Mouse (Mus musculus): ENCODE measurements around the gene Ang. TPM values are rescaled to one million over a fixed set of nuclear protein-coding genes. Genes with fewer than 3 reads are reported as not detected.

Ang gene
- polyA plus RNA-seq, 1 experiment from 2014 or later: 45.4 TPM

DNA sequence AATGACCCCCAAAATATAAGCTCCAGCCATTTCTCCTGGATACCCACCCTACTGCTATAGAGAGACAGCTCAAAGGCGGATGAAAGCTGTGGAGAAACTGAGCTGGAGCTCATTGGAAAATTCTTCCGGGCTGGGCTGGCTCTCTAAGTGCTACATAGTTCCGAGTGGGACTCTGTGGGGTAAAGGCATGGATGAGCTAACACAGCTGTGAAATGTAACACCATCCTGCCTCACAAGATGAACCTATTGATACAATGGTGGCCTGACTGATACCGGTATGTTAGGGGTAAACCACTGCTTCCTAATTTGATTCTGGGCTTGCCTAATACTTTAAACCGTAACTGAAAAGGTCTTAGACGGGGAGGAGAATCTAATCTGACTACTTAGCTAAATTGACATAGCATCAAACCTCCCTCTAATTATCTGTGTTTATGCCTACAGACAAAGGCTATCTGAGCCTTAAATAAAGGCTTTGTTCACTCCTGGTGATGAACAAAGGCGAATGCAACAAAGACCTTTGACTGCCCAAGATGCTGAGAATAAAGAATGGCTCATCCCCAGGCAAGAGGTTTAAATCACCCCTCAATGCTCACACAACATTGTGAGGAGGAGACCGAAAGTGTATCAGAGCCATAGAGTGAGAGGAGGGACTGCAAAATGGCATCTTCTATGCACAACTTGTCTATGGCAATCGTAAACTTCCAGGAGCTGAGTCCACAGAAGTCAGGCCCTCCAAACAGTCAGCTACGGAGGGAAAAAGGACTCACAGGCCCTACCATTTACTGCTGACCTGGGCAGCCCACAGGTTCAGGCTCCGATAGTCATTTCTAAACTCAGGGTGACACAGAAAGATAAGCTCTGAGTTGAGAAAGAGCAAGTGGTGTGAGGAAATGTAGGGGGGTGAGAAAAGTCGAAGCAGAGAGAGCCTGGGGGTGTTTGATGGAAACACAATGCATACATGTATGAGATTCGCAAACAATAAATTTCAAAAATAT lies 36.4 kb upstream of the Ang start:
- Histone ChIP-seq H3K9ac (replicated peaks; ENCODE audit: low read depth) (no peak overlapping the region), H3K27ac (ENCODE audit: low read length) (no peak overlapping the region), H3K9me3 (ENCODE audit: low read length) (no peaks in the 10 kb centered on the region), H3K4me2 (replicated peaks; ENCODE audit: low read depth, low read length) (no peak overlapping the region), H3K4me3 (ENCODE audit: low read depth, low read length) (no peak overlapping the region), H3K4me1 (ENCODE audit: insufficient read depth, low read depth, low read length) (no peaks in the 10 kb centered on the region), H3K27me3 (replicated peaks; ENCODE audit: insufficient read depth, low read length) (no peaks in the 10 kb centered on the region), H3K36me3 (ENCODE audit: insufficient read depth, low read length) (no peaks in the 10 kb centered on the region)
- TF ChIP-seq EP300 (IDR thresholded peaks at IDR 0.05) (no peak), CTCF (IDR thresholded peaks at IDR 0.05) (no peak)
- DNase-seq (ENCODE audit: low spot score) (no peak), ATAC-seq (no peak)
- WGBS: 69% methylated on average over 13 of the region's 13 CpGs

- DNase-seq (ENCODE audit: low spot score) (no peak), ATAC-seq (no peak)
- Histone ChIP-seq H3K27ac (ENCODE audit: low read length) (no peak within 1 kb of the TSS), H3K9ac (replicated peaks; ENCODE audit: low read depth) (no peak within 1 kb of the TSS), H3K36me3 (ENCODE audit: insufficient read depth, low read length) (no peaks in the 10 kb centered on the region), H3K27me3 (replicated peaks; ENCODE audit: insufficient read depth, low read length) (no peaks in the 10 kb centered on the region), H3K4me3 (ENCODE audit: low read depth, low read length) (no peak within 1 kb of the TSS), H3K9me3 (ENCODE audit: low read length) (no peaks in the 10 kb centered on the region), H3K4me2 (replicated peaks; ENCODE audit: low read depth, low read length) (no peak within 1 kb of the TSS; the same call in 1 of the 2 replicates), H3K4me1 (ENCODE audit: insufficient read depth, low read depth, low read length) (no peaks in the 10 kb centered on the region)
- WGBS: 30% methylated on average over 9 of the region's 9 CpGs
- no peak for TF ChIP-seq EP300 (IDR thresholded peaks at IDR 0.05)
- TF ChIP-seq CTCF (IDR thresholded peaks at IDR 0.05): no peak
Measured at GRCm38 (mm10) chr14:51057401-51057831, 33.5 kb upstream of the Ang start, which contains the start of gene Rnase12. Rnase12 (minus strand) TSS chr14:51057661.

DNA sequence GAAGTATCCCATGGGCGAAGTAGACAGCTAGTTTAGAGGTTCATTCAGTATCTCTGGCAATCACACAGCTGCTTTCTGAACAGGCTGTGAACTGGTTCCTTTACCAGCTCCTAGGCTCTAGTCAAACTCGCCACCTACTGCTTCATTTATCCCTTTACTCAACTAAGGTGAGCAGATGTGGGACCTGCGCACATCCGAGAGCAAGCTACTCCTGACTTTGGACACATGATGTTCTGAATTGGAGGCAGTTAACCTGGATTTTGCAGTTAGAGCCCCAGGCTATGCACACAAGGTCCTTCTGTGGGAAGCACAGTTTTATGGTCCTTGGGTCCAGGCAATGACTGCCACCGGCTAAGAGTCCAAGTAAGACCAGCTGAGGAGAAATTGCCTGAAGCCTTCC lies 30.2 kb upstream of the Ang start:
- H3K9ac ChIP-seq (replicated peaks; ENCODE audit: low read depth): no peak overlapping the region
- peaks cover 3% of the 10 kb centered on the region; the same call in 1 of the 2 replicates for H3K4me1 ChIP-seq (ENCODE audit: insufficient read depth, low read depth, low read length)
- no peak overlapping the region for H3K4me2 ChIP-seq (replicated peaks; ENCODE audit: low read depth, low read length)
- DNase-seq (ENCODE audit: low spot score) (no peak), ATAC-seq (no peak)
- no peaks in the 10 kb centered on the region for H3K9me3 ChIP-seq (ENCODE audit: low read length)
- TF ChIP-seq EP300 (IDR thresholded peaks at IDR 0.05) (no peak), CTCF (IDR thresholded peaks at IDR 0.05) (no peak)
- no peak overlapping the region for H3K27ac ChIP-seq (ENCODE audit: low read length)
- no peak overlapping the region for H3K4me3 ChIP-seq (ENCODE audit: low read depth, low read length)
- 94% methylated on average over 5 of the region's 5 CpGs for WGBS
- no peaks in the 10 kb centered on the region for H3K36me3 ChIP-seq (ENCODE audit: insufficient read depth, low read length)
- H3K27me3 ChIP-seq (replicated peaks; ENCODE audit: insufficient read depth, low read length): no peaks in the 10 kb centered on the region

DNA sequence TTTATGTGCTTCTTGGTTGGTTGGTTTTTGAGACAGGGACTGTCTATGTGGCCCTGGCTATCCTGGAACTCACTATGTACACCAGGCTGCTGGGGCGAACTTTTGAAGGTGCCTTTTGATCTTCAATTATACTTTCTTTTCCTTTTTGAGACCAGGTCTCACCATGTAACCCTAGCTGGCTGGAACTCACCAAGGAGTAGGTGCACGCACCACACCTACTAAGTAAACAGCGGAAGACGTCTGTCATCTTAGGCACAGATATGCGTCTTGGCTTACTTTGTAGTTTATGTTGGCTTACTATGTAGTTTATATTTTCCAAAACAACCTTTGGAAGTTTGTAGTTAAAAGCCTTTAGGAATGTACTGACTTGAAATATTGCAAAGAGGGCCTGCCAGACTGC lies 22.0 kb upstream of the Ang start:
- DNase-seq (ENCODE audit: low spot score): no peak
- no peaks in the 10 kb centered on the region for H3K36me3 ChIP-seq (ENCODE audit: insufficient read depth, low read length)
- no peak overlapping the region for H3K4me2 ChIP-seq (replicated peaks; ENCODE audit: low read depth, low read length)
- TF ChIP-seq CTCF (IDR thresholded peaks at IDR 0.05): no peak
- TF ChIP-seq EP300 (IDR thresholded peaks at IDR 0.05): no peak
- ATAC-seq: no peak
- H3K4me3 ChIP-seq (ENCODE audit: low read depth, low read length): no peak overlapping the region
- no peaks in the 10 kb centered on the region for H3K9me3 ChIP-seq (ENCODE audit: low read length)
- no peak overlapping the region for H3K27ac ChIP-seq (ENCODE audit: low read length)
- no peak overlapping the region for H3K9ac ChIP-seq (replicated peaks; ENCODE audit: low read depth)
- 56% methylated on average over 5 of the region's 5 CpGs for WGBS
- no peaks in the 10 kb centered on the region for H3K27me3 ChIP-seq (replicated peaks; ENCODE audit: insufficient read depth, low read length)
- H3K4me1 ChIP-seq (ENCODE audit: insufficient read depth, low read depth, low read length): no peaks in the 10 kb centered on the region

GRCm38 (mm10) chr14:51069617-51070016 lies 21.3 kb upstream of the Ang start:
- DNase-seq (ENCODE audit: low spot score): peak; percentile 68
- H3K9ac ChIP-seq (replicated peaks; ENCODE audit: low read depth): no peak overlapping the region
- TF ChIP-seq EP300 (IDR thresholded peaks at IDR 0.05) (no peak), CTCF (IDR thresholded peaks at IDR 0.05) (peak; percentile 56)
- no peak overlapping the region for H3K4me3 ChIP-seq (ENCODE audit: low read depth, low read length)
- no peak for ATAC-seq
- H3K4me2 ChIP-seq (replicated peaks; ENCODE audit: low read depth, low read length): no peak overlapping the region
- no peaks in the 10 kb centered on the region for H3K36me3 ChIP-seq (ENCODE audit: insufficient read depth, low read length)
- no peaks in the 10 kb centered on the region for H3K4me1 ChIP-seq (ENCODE audit: insufficient read depth, low read depth, low read length)
- 87% methylated on average over 2 of the region's 2 CpGs for whole genome bisulfite sequencing
- no peaks in the 10 kb centered on the region for H3K27me3 ChIP-seq (replicated peaks; ENCODE audit: insufficient read depth, low read length)
- no peaks in the 10 kb centered on the region for H3K9me3 ChIP-seq (ENCODE audit: low read length)
- H3K27ac ChIP-seq (ENCODE audit: low read length): no peak overlapping the region

DNA sequence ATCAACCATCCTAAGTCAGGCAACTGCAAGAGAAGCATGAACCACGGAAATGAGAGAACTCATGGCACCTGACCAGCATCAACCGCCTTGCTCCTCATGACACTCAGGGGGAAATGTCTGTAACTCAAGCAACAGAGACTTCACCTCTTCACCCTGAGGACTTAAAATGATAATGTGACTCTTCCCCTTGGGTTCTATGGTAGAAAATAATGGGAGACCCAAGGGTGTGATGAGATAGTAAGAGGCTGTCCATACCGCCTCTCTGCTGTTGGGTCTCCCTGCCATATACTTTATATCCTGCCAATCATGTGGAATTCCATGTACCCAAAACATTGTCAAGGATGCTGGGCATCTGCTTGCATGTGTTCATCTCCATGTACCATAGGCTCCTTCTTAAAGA lies 16.6 kb upstream of the Ang start, which contains the start of gene Olfr750:
TSS of gene Olfr750 (minus strand) at position 101 of the 400 bp plus-strand sequence.
- Histone ChIP-seq H3K36me3 (ENCODE audit: insufficient read depth, low read length) (no peaks in the 10 kb centered on the region), H3K27ac (ENCODE audit: low read length) (no peak within 1 kb of the TSS), H3K4me1 (ENCODE audit: insufficient read depth, low read depth, low read length) (no peaks in the 10 kb centered on the region), H3K9ac (replicated peaks; ENCODE audit: low read depth) (no peak within 1 kb of the TSS), H3K4me3 (ENCODE audit: low read depth, low read length) (no peak within 1 kb of the TSS), H3K4me2 (replicated peaks; ENCODE audit: low read depth, low read length) (no peak within 1 kb of the TSS), H3K9me3 (ENCODE audit: low read length) (no peaks in the 10 kb centered on the region), H3K27me3 (replicated peaks; ENCODE audit: insufficient read depth, low read length) (no peaks in the 10 kb centered on the region)
- 83% methylated on average over 3 of the region's 3 CpGs for WGBS
- ATAC-seq (no peak), DNase-seq (ENCODE audit: low spot score) (no peak)
- TF ChIP-seq EP300 (IDR thresholded peaks at IDR 0.05): no peak
- no peak for TF ChIP-seq CTCF (IDR thresholded peaks at IDR 0.05)

Measured in lung, postnatal 0 days (tissue).